ENCODE assay signal across 18 mouse cellular contexts in genomic region chr4:117068035-117068434, GRCm38 (mm10). TPM values are rescaled to one million over a fixed set of nuclear protein-coding genes. Genes with fewer than 3 reads are reported as not detected.
"Had no signal": no experiment of that assay in that cellular context is flagged by ENCODE, and none has a peak within 500 bp of the region (broad histone marks: within the 10 kb centered on the region; RNA-seq: fewer than 3 reads in every experiment).

No protein-coding gene starts in this region.

- H3K9me3 ChIP-seq: megakaryocyte, embryonic 14.5 days; midbrain, embryonic 13.5 days; midbrain, embryonic 15.5 days; neural tube, embryonic 12.5 days; stomach, embryonic 15.5 days had no signal

- H3K4me1 ChIP-seq: midbrain, embryonic 15.5 days; neural tube, embryonic 12.5 days; stomach, embryonic 15.5 days had no signal

- H3K9ac ChIP-seq: liver, embryonic 14.5 days; lung, embryonic 14.5 days; midbrain, embryonic 13.5 days; midbrain, embryonic 15.5 days; neural tube, embryonic 12.5 days; stomach, embryonic 15.5 days had no signal

- H3K4me2 ChIP-seq: lung, embryonic 14.5 days; midbrain, embryonic 11.5 days; midbrain, embryonic 13.5 days; midbrain, embryonic 15.5 days; neural tube, embryonic 12.5 days; stomach, embryonic 15.5 days had no signal

- H3K27me3 ChIP-seq: megakaryocyte, embryonic 14.5 days; neural tube, embryonic 12.5 days; stomach, embryonic 15.5 days had no signal

- H3K4me3 ChIP-seq: megakaryocyte, embryonic 14.5 days; midbrain, embryonic 13.5 days; midbrain, embryonic 15.5 days; neural tube, embryonic 12.5 days; stomach, embryonic 15.5 days had no signal

- DNase-seq: lung, adult 18-20 months; lung, embryonic 14.5 days; lung, postnatal 10 days; lung, postnatal 4 days; right cerebral cortex, postnatal 14 days; thymus, adult 2 months; thymus, postnatal 25 days; thymus, postnatal 4 days had no signal

- ATAC-seq: midbrain, embryonic 13.5 days; midbrain, embryonic 15.5 days had no signal

- H3K27ac ChIP-seq: liver, embryonic 14.5 days; midbrain, embryonic 13.5 days; midbrain, embryonic 15.5 days; neural tube, embryonic 12.5 days; stomach, embryonic 15.5 days had no signal

RNA-seq across cellular contexts. Expression of gene Ptch2, which starts 27.8 kb away (rescaled TPM):
- total RNA-seq: monocyte, adult 5-6 weeks had no signal

RNA-seq across cellular contexts. Expression of gene Tctex1d4, which starts 58.6 kb away (rescaled TPM):
- total RNA-seq: monocyte, adult 5-6 weeks; neutrophil, adult 5-6 weeks had no signal
- polyA plus RNA-seq: liver, embryonic 14.5 days; lung, embryonic 14.5 days; midbrain, embryonic 11.5 days; midbrain, embryonic 13.5 days; midbrain, embryonic 15.5 days; neural tube, embryonic 12.5 days; neural tube, embryonic 14.5 days had no signal
